Mouse (Mus musculus) midbrain, postnatal 0 days (tissue): ENCODE measurements at regions not wholly inside any gene's neighbourhood (a gene's known extent, or its start where the extent isn't known, plus 50 kb on each side); places are given as distances from the start of the nearest gene placed in this dataset.

ENCODE experiments used
- ATAC-seq: fragments of 200-750 bp; cut with Nextera tagmentation; 2 replicates; pipeline ENCODE4 v1.8.0; 2017; ENCODE audit warnings: moderate number of reproducible peaks, mild to moderate bottlenecking, moderate TSS enrichment, moderate library complexity; ENCODE audit not compliant: low FRiP score
- DNase-seq: peaks from one replicate; pipeline ENCODE4 v3.0.0-alpha.2; 2015; ENCODE audit warnings: low spot score
- H3K27ac ChIP-seq: fragments of 300-500 bp; sonication (generic); 2 replicates; pipeline ENCODE4 v1.5.1; 2014; ENCODE audit warnings: low read depth, mild to moderate bottlenecking, low read length, mixed read lengths
- H3K27me3 ChIP-seq: fragments of 300-500 bp; sonication (generic); 2 replicates; pipeline ENCODE4 v1.6.1; 2014; ENCODE audit warnings: low read length, control low read depth, mixed read lengths; ENCODE audit not compliant: insufficient read depth
- H3K36me3 ChIP-seq: fragments of 300-500 bp; sonication (generic); 2 replicates; pipeline ENCODE4 v1.6.1; 2014; ENCODE audit warnings: low read length, control low read depth, mixed read lengths; ENCODE audit not compliant: insufficient read depth
- H3K4me1 ChIP-seq: fragments of 300-500 bp; sonication (generic); 2 replicates; pipeline ENCODE4 v1.6.1; 2014; ENCODE audit warnings: mild to moderate bottlenecking, control low read depth, antibody characterized with exemption, low read length, mixed read lengths; ENCODE audit not compliant: insufficient read depth
- H3K4me2 ChIP-seq: fragments of 300-500 bp; sonication (generic); 2 replicates; pipeline ENCODE4 v1.6.1; 2014; ENCODE audit warnings: low read depth, mild to moderate bottlenecking, low read length, mixed read lengths; ENCODE audit not compliant: poor library complexity, severe bottlenecking
- H3K4me3 ChIP-seq: fragments of 300-500 bp; sonication (generic); 2 replicates; pipeline ENCODE4 v1.5.1; 2014; ENCODE audit warnings: low read depth, mild to moderate bottlenecking, low read length, moderate library complexity
- H3K9ac ChIP-seq: fragments of 300-500 bp; sonication (generic); replicated peaks from 2 replicates; pipeline ENCODE4 v1.6.1; 2014; ENCODE audit warnings: mild to moderate bottlenecking, low read length, moderate library complexity, mixed read lengths; ENCODE audit not compliant: poor library complexity, severe bottlenecking
- H3K9me3 ChIP-seq: fragments of 300-500 bp; sonication (generic); 2 replicates; pipeline ENCODE4 v1.6.1; 2016; ENCODE audit warnings: low read length, control low read depth
- CTCF ChIP-seq: IDR thresholded peaks from 2 replicates; pipeline ENCODE4 v1.5.1; 2016; ENCODE audit warnings: antibody characterized with exemption, mild to moderate bottlenecking
- WGBS: fragments of 180-500 bp; shearing (Covaris S2); extraction: QIAGEN DNeasy Blood & Tissue Kit; methylation state at CpG from one replicate; pipeline ENCODE4 v1.1.7; 2014; 5-methylcytosine and 5-hydroxymethylcytosine counted together

- DNase-seq (peak; percentile 62), ATAC-seq (no peak)
- Histone ChIP-seq H3K4me3 (no peak overlapping the region), H3K4me1 (no peaks in the 10 kb centered on the region; the same call in 1 of the 2 replicates), H3K27me3 (no peaks in the 10 kb centered on the region), H3K27ac (no peak overlapping the region), H3K9me3 (no peaks in the 10 kb centered on the region), H3K4me2 (no peak overlapping the region), H3K9ac (no peak overlapping the region), H3K36me3 (no peaks in the 10 kb centered on the region)
- no peak for TF ChIP-seq CTCF
- 15% methylated on average over 4 of the region's 4 CpGs for WGBS
Measured at GRCm38 (mm10) chr13:43939375-43939774, 154.8 kb downstream of the Cd83 start.

- H3K4me2 ChIP-seq: no peak overlapping the region
- DNase-seq: no peak
- TF ChIP-seq CTCF: no peak
- no peaks in the 10 kb centered on the region for H3K36me3 ChIP-seq
- no peaks in the 10 kb centered on the region for H3K9me3 ChIP-seq
- ATAC-seq: no peak
- no peak overlapping the region for H3K9ac ChIP-seq
- H3K4me3 ChIP-seq: no peak overlapping the region
- WGBS: 77% methylated on average over 8 of the region's 8 CpGs
- H3K27ac ChIP-seq: no peak overlapping the region
- no peaks in the 10 kb centered on the region for H3K27me3 ChIP-seq
- H3K4me1 ChIP-seq: no peaks in the 10 kb centered on the region; the same call in 1 of the 2 replicates
Measured at GRCm38 (mm10) chr13:43941731-43942130, 157.2 kb downstream of the Cd83 start.

- H3K4me2 ChIP-seq: no peak overlapping the region
- no peaks in the 10 kb centered on the region for H3K9me3 ChIP-seq
- TF ChIP-seq CTCF: no peak
- 65% methylated on average over 3 of the region's 3 CpGs for WGBS
- no peak overlapping the region for H3K9ac ChIP-seq
- no peaks in the 10 kb centered on the region for H3K27me3 ChIP-seq
- 0 out of 2 replicates have a peak, but pooled peaks cover 3% of the 10 kb centered on the region for H3K4me1 ChIP-seq
- DNase-seq (no peak), ATAC-seq (no peak)
- no peak overlapping the region for H3K27ac ChIP-seq
- no peak overlapping the region for H3K4me3 ChIP-seq
- H3K36me3 ChIP-seq: no peaks in the 10 kb centered on the region
Measured at GRCm38 (mm10) chr13:43948606-43949005, 164.0 kb downstream of the Cd83 start.

GRCm38 (mm10) chr13:43949740-43950643, 165.4 kb downstream of the Cd83 start:
- DNase-seq: peak; percentile 33
- Histone ChIP-seq H3K36me3 (no peaks in the 10 kb centered on the region), H3K4me1 (0 out of 2 replicates have a peak, but pooled peaks cover 3% of the 10 kb centered on the region), H3K4me3 (no peak overlapping the region), H3K27ac (no peak overlapping the region), H3K4me2 (no peak overlapping the region), H3K27me3 (no peaks in the 10 kb centered on the region), H3K9ac (no peak overlapping the region), H3K9me3 (no peaks in the 10 kb centered on the region)
- TF ChIP-seq CTCF: peak; percentile 45
- 53% methylated on average over 15 of the region's 15 CpGs for WGBS
- 0 out of 2 replicates have a peak, but pooled peaks have one; percentile 10 for ATAC-seq

- no peaks in the 10 kb centered on the region for H3K36me3 ChIP-seq
- H3K4me3 ChIP-seq: no peak overlapping the region
- no peak overlapping the region for H3K9ac ChIP-seq
- H3K27me3 ChIP-seq: no peaks in the 10 kb centered on the region
- TF ChIP-seq CTCF: no peak
- H3K9me3 ChIP-seq: no peaks in the 10 kb centered on the region
- H3K4me1 ChIP-seq: 0 out of 2 replicates have a peak, but pooled peaks cover 3% of the 10 kb centered on the region
- WGBS: 71% methylated on average over 4 of the region's 4 CpGs
- no peak overlapping the region for H3K27ac ChIP-seq
- H3K4me2 ChIP-seq: no peak overlapping the region
- DNase-seq (no peak), ATAC-seq (no peak)
Measured at GRCm38 (mm10) chr13:43952491-43952890, 167.9 kb downstream of the Cd83 start.

GRCm38 (mm10) chr13:43952972-43953592, 168.5 kb downstream of the Cd83 start:
- Histone ChIP-seq H3K4me2 (no peak overlapping the region), H3K9ac (no peak overlapping the region), H3K9me3 (no peaks in the 10 kb centered on the region), H3K4me3 (no peak overlapping the region), H3K27ac (no peak overlapping the region), H3K27me3 (no peaks in the 10 kb centered on the region), H3K36me3 (no peaks in the 10 kb centered on the region), H3K4me1 (0 out of 2 replicates have a peak, but pooled peaks cover 3% of the 10 kb centered on the region)
- ATAC-seq (no peak), DNase-seq (no peak)
- 61% methylated on average over 5 of the region's 5 CpGs for whole genome bisulfite sequencing
- no peak for TF ChIP-seq CTCF
